Mouse (Mus musculus): ENCODE measurements around the gene Pou4f1. TPM values are rescaled to one million over a fixed set of nuclear protein-coding genes. Genes with fewer than 3 reads are reported as not detected.

Pou4f1 gene
- total and polyA plus RNA-seq, 3 experiments = 13.6 to 23.9 (median 23.3) TPM

GRCm38 (mm10) chr14:104457966-104458710, 9.7 kb downstream of the Pou4f1 start:
- Histone ChIP-seq H3K36me3 (replicated peaks) (no peaks in the 10 kb centered on the region), H3K4me1 (ENCODE audit: insufficient read depth, low read depth, low read length) (peaks cover 6% of the 10 kb centered on the region; the same call in 1 of the 2 replicates), H3K9me3 (replicated peaks) (no peaks in the 10 kb centered on the region), H3K27me3 (ENCODE audit: insufficient read depth, low read length) (peaks cover 28% of the 10 kb centered on the region), H3K4me3 (ENCODE audit: low read depth, low read length) (no peak overlapping the region)
- DNase-seq (ENCODE audit: low spot score) (no peak), ATAC-seq (ENCODE audit: extremely low read depth, insufficient number of reproducible peaks, low FRiP score, poor library complexity, severe bottlenecking) (no peak)
- TF ChIP-seq CTCF (IDR thresholded peaks at IDR 0.05; ENCODE audit: low read depth, low read length) (no peak), GATA1 (IDR thresholded peaks at IDR 0.05; ENCODE audit: borderline replicate concordance, low read length) (no peak), GATA2 (IDR thresholded peaks at IDR 0.05; ENCODE audit: borderline replicate concordance, low read depth, low read length) (no peak), POLR2AphosphoS5 (IDR thresholded peaks at IDR 0.05; ENCODE audit: insufficient replicate concordance, low read depth, low read length) (no peak), TAL1 (conservative IDR thresholded peaks at IDR 0.05; ENCODE audit: low read depth, low read length) (no peak)

DNA sequence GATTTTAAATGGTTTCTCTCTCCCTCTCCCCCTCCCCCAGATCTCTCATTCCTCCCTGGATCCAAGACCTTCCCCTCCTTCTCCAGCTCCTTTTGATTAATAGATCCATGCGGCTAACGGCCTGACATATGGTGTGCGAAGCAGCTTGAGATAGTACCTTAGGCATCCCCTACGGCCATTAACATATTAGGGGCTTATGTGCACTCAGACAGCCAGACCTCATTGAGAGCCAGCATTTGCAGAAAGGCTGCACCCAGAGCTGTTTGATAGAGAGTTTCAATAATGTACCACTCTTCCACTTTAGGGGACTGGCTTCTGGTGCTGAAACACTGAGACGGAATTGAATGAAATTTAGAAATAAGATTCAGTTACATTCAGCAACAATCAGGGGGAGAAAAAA, 10.8 kb downstream of the Pou4f1 start:
- H3K27me3 ChIP-seq (ENCODE audit: insufficient read depth, low read length) = peaks cover 28% of the 10 kb centered on the region
- no peaks in the 10 kb centered on the region for H3K36me3 ChIP-seq (replicated peaks)

GRCm38 (mm10) chr14:104453824-104454223, 14.0 kb downstream of the Pou4f1 start:
- TF ChIP-seq CTCF (IDR thresholded peaks at IDR 0.05; ENCODE audit: low read depth, low read length) = no peak
- TF ChIP-seq GATA1 (IDR thresholded peaks at IDR 0.05; ENCODE audit: borderline replicate concordance, low read length) = no peak
- no peak for TF ChIP-seq POLR2AphosphoS5 (IDR thresholded peaks at IDR 0.05; ENCODE audit: insufficient replicate concordance, low read depth, low read length)
- no peak for TF ChIP-seq GATA2 (IDR thresholded peaks at IDR 0.05; ENCODE audit: borderline replicate concordance, low read depth, low read length)
- TF ChIP-seq TAL1 (conservative IDR thresholded peaks at IDR 0.05; ENCODE audit: low read depth, low read length) = no peak
- no peak for DNase-seq (ENCODE audit: low spot score)
- ATAC-seq (ENCODE audit: extremely low read depth, insufficient number of reproducible peaks, low FRiP score, poor library complexity, severe bottlenecking) = peak; percentile 61; the same call in 1 of the 2 replicates

More for the DNA sequence above, 10.8 kb downstream of the Pou4f1 start:
- Histone ChIP-seq H3K9me3 (replicated peaks) (no peaks in the 10 kb centered on the region), H3K4me1 (ENCODE audit: insufficient read depth, low read depth, low read length) (peaks cover 6% of the 10 kb centered on the region; the same call in 1 of the 2 replicates), H3K4me3 (ENCODE audit: low read depth, low read length) (no peak overlapping the region)
- TF ChIP-seq GATA2 (IDR thresholded peaks at IDR 0.05; ENCODE audit: borderline replicate concordance, low read depth, low read length) (no peak), TAL1 (conservative IDR thresholded peaks at IDR 0.05; ENCODE audit: low read depth, low read length) (no peak), POLR2AphosphoS5 (IDR thresholded peaks at IDR 0.05; ENCODE audit: insufficient replicate concordance, low read depth, low read length) (no peak), CTCF (IDR thresholded peaks at IDR 0.05; ENCODE audit: low read depth, low read length) (no peak), GATA1 (IDR thresholded peaks at IDR 0.05; ENCODE audit: borderline replicate concordance, low read length) (no peak)
- ATAC-seq (ENCODE audit: extremely low read depth, insufficient number of reproducible peaks, low FRiP score, poor library complexity, severe bottlenecking) (no peak), DNase-seq (ENCODE audit: low spot score) (no peak)

DNA sequence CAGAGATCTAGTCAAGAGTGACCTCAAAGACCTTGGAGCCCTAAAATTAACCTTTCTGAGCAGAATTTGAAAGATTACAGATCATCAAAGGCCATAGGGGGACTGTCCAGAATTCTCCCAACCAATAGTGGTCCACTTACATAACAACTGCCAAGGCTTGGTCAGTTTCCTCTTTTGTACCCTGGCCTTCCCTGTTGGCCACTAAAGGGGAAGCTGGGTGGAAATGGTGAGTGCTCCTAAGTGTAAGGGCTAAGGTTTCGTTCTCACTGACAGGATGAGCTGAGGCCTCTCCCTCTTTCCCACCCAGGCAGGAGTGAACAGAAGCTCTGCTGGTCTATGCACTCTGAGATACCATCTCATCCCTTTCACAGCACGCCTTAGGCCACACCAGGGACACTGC, 33.5 kb downstream of the Pou4f1 start:
- H3K36me3 ChIP-seq (replicated peaks) = no peaks in the 10 kb centered on the region

More at GRCm38 (mm10) chr14:104453824-104454223, 14.0 kb downstream of the Pou4f1 start:
- Histone ChIP-seq H3K27me3 (ENCODE audit: insufficient read depth, low read length) (peaks cover 13% of the 10 kb centered on the region), H3K4me1 (ENCODE audit: insufficient read depth, low read depth, low read length) (no peaks in the 10 kb centered on the region), H3K36me3 (replicated peaks) (no peaks in the 10 kb centered on the region), H3K4me3 (ENCODE audit: low read depth, low read length) (no peak overlapping the region), H3K9me3 (replicated peaks) (no peaks in the 10 kb centered on the region)

DNA sequence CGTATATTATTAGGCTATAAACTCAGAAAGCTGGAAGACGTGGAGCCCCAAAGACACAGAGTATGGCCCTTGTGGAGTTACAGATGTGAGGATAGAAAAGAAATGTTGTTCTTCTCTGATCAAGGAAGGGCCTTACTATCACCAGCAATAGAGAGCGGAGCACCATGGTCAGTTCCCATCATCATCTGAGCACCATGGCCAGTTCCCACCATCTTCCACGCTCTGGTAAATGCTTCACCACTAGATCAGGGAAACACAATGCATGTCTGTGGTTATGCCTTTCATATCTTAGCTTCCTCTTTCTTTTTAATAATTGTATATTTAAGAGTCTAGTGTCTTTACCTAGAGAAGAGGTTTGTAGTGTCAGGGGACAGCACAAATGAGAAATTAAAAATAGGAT, 37.0 kb downstream of the Pou4f1 start:
- DNase-seq (ENCODE audit: low spot score) (no peak), ATAC-seq (ENCODE audit: extremely low read depth, insufficient number of reproducible peaks, low FRiP score, poor library complexity, severe bottlenecking) (no peak)
- H3K36me3 ChIP-seq (replicated peaks) = no peaks in the 10 kb centered on the region
- no peaks in the 10 kb centered on the region for H3K4me1 ChIP-seq (ENCODE audit: insufficient read depth, low read depth, low read length)
- TF ChIP-seq POLR2AphosphoS5 (IDR thresholded peaks at IDR 0.05; ENCODE audit: insufficient replicate concordance, low read depth, low read length) (no peak), CTCF (IDR thresholded peaks at IDR 0.05; ENCODE audit: low read depth, low read length) (no peak), TAL1 (conservative IDR thresholded peaks at IDR 0.05; ENCODE audit: low read depth, low read length) (no peak), GATA2 (IDR thresholded peaks at IDR 0.05; ENCODE audit: borderline replicate concordance, low read depth, low read length) (no peak), GATA1 (IDR thresholded peaks at IDR 0.05; ENCODE audit: borderline replicate concordance, low read length) (no peak)
- 0 out of 2 replicates have a peak, but pooled peaks cover 3% of the 10 kb centered on the region for H3K27me3 ChIP-seq (ENCODE audit: insufficient read depth, low read length)
- H3K9me3 ChIP-seq (replicated peaks) = no peaks in the 10 kb centered on the region
- H3K4me3 ChIP-seq (ENCODE audit: low read depth, low read length) = no peak overlapping the region

More for the DNA sequence above, 33.5 kb downstream of the Pou4f1 start:
- ATAC-seq (ENCODE audit: extremely low read depth, insufficient number of reproducible peaks, low FRiP score, poor library complexity, severe bottlenecking) (no peak), DNase-seq (ENCODE audit: low spot score) (no peak)
- no peaks in the 10 kb centered on the region for H3K9me3 ChIP-seq (replicated peaks)
- TF ChIP-seq GATA1 (IDR thresholded peaks at IDR 0.05; ENCODE audit: borderline replicate concordance, low read length) (no peak), POLR2AphosphoS5 (IDR thresholded peaks at IDR 0.05; ENCODE audit: insufficient replicate concordance, low read depth, low read length) (no peak), GATA2 (IDR thresholded peaks at IDR 0.05; ENCODE audit: borderline replicate concordance, low read depth, low read length) (no peak), CTCF (IDR thresholded peaks at IDR 0.05; ENCODE audit: low read depth, low read length) (no peak), TAL1 (conservative IDR thresholded peaks at IDR 0.05; ENCODE audit: low read depth, low read length) (no peak)
- 0 out of 2 replicates have a peak, but pooled peaks cover 3% of the 10 kb centered on the region for H3K27me3 ChIP-seq (ENCODE audit: insufficient read depth, low read length)
- no peak overlapping the region for H3K4me3 ChIP-seq (ENCODE audit: low read depth, low read length)
- H3K4me1 ChIP-seq (ENCODE audit: insufficient read depth, low read depth, low read length) = no peaks in the 10 kb centered on the region

- DNase-seq (ENCODE audit: low spot score) (no peak), ATAC-seq (ENCODE audit: extremely low read depth, insufficient number of reproducible peaks, low FRiP score, poor library complexity, severe bottlenecking) (no peak)
- Histone ChIP-seq H3K4me3 (ENCODE audit: low read depth, low read length) (no peak overlapping the region), H3K4me1 (ENCODE audit: insufficient read depth, low read depth, low read length) (no peaks in the 10 kb centered on the region), H3K9me3 (replicated peaks) (no peaks in the 10 kb centered on the region), H3K36me3 (replicated peaks) (no peaks in the 10 kb centered on the region), H3K27me3 (ENCODE audit: insufficient read depth, low read length) (no peaks in the 10 kb centered on the region)
- TF ChIP-seq CTCF (IDR thresholded peaks at IDR 0.05; ENCODE audit: low read depth, low read length) (no peak), TAL1 (conservative IDR thresholded peaks at IDR 0.05; ENCODE audit: low read depth, low read length) (no peak), GATA1 (IDR thresholded peaks at IDR 0.05; ENCODE audit: borderline replicate concordance, low read length) (no peak), GATA2 (IDR thresholded peaks at IDR 0.05; ENCODE audit: borderline replicate concordance, low read depth, low read length) (no peak), POLR2AphosphoS5 (IDR thresholded peaks at IDR 0.05; ENCODE audit: insufficient replicate concordance, low read depth, low read length) (no peak)
These were observed 43.9 kb downstream of the Pou4f1 start for GRCm38 (mm10) chr14:104423688-104424470.

Measured in G1E (cell line).